Mouse (Mus musculus): ENCODE measurements at regions not wholly inside any gene's neighbourhood (a gene's known extent, or its start where the extent isn't known, plus 50 kb on each side); places are given as distances from the start of the nearest gene placed in this dataset.

GRCm38 (mm10) chr12:29079011-29079410, 327.4 kb downstream of the Eipr1 start:
- TF ChIP-seq POLR2A (IDR thresholded peaks at IDR 0.05; ENCODE audit: low read depth, low read length) (no peak), CTCF (IDR thresholded peaks at IDR 0.05; ENCODE audit: extremely low read depth, insufficient read depth, insufficient read length, insufficient replicate concordance) (no peak)

All from spleen, adult 2 months (tissue).